Mouse (Mus musculus): ENCODE data around the gene Lyrm4. TPM values are rescaled to one million over a fixed set of nuclear protein-coding genes. Genes with fewer than 3 reads are reported as not detected.
"Not testable (repeated sequence)": the region's sequence is repeated elsewhere in the genome, so short reads cannot be mapped to it uniquely, and the experiment has no call there.

The Lyrm4 gene
- polyA plus RNA-seq, 1 experiment from 2014 or later, result 27.4 TPM

- Histone ChIP-seq H3K9me3 (ENCODE audit: control insufficient read depth, low read length) (no peaks in the 10 kb centered on the region), H3K4me3 (ENCODE audit: low read depth, low read length) (no peak overlapping the region), H3K4me1 (replicated peaks; ENCODE audit: control insufficient read depth, insufficient read depth, low read length) (no peaks in the 10 kb centered on the region; the same call in 1 of the 2 replicates), H3K9ac (ENCODE audit: low read length) (no peak overlapping the region), H3K27ac (ENCODE audit: low read depth) (no peak overlapping the region), H3K4me2 (ENCODE audit: low read length) (no peak overlapping the region), H3K27me3 (replicated peaks; ENCODE audit: control insufficient read depth, insufficient read depth, low read length) (no peaks in the 10 kb centered on the region), H3K36me3 (ENCODE audit: control insufficient read depth, insufficient read depth, low read length) (no peaks in the 10 kb centered on the region)
- DNase-seq (ENCODE audit: low spot score) (no peak), ATAC-seq (replicated peaks; ENCODE audit: low FRiP score, low TSS enrichment, low read depth) (no peak)
- WGBS, result 76% methylated on average over 3 of the region's 3 CpGs
Observed at GRCm38 (mm10) chr13:35995231-35995630, 122.1 kb downstream of the Lyrm4 start.

- Histone ChIP-seq H3K4me1 (replicated peaks; ENCODE audit: control insufficient read depth, insufficient read depth, low read length) (no peaks in the 10 kb centered on the region; the same call in 1 of the 2 replicates), H3K9ac (ENCODE audit: low read length) (no peak overlapping the region), H3K36me3 (ENCODE audit: control insufficient read depth, insufficient read depth, low read length) (no peaks in the 10 kb centered on the region), H3K9me3 (ENCODE audit: control insufficient read depth, low read length) (no peaks in the 10 kb centered on the region), H3K27ac (ENCODE audit: low read depth) (no peak overlapping the region), H3K4me2 (ENCODE audit: low read length) (no peak overlapping the region), H3K4me3 (ENCODE audit: low read depth, low read length) (no peak overlapping the region), H3K27me3 (replicated peaks; ENCODE audit: control insufficient read depth, insufficient read depth, low read length) (no peaks in the 10 kb centered on the region)
- ATAC-seq (replicated peaks; ENCODE audit: low FRiP score, low TSS enrichment, low read depth) (no peak), DNase-seq (ENCODE audit: low spot score) (no peak)
- WGBS, result 64% methylated on average over 8 of the region's 8 CpGs
Observed at GRCm38 (mm10) chr13:35994067-35994466, 123.3 kb downstream of the Lyrm4 start.

- 99% methylated on average over 17 of the region's 21 CpGs for WGBS
- not testable (repeated sequence) for H3K27me3 ChIP-seq (replicated peaks; ENCODE audit: control insufficient read depth, insufficient read depth, low read length); H3K4me3 ChIP-seq (ENCODE audit: low read depth, low read length); ATAC-seq (replicated peaks; ENCODE audit: low FRiP score, low TSS enrichment, low read depth); H3K9ac ChIP-seq (ENCODE audit: low read length); H3K4me2 ChIP-seq (ENCODE audit: low read length); H3K4me1 ChIP-seq (replicated peaks; ENCODE audit: control insufficient read depth, insufficient read depth, low read length); H3K36me3 ChIP-seq (ENCODE audit: control insufficient read depth, insufficient read depth, low read length); H3K9me3 ChIP-seq (ENCODE audit: control insufficient read depth, low read length); DNase-seq (ENCODE audit: low spot score); H3K27ac ChIP-seq (ENCODE audit: low read depth)
Observed at GRCm38 (mm10) chr13:35991185-35991584, 126.1 kb downstream of the Lyrm4 start.

GRCm38 (mm10) chr13:35989329-35989728, 128.0 kb downstream of the Lyrm4 start:
- DNase-seq (ENCODE audit: low spot score) (no peak), ATAC-seq (replicated peaks; ENCODE audit: low FRiP score, low TSS enrichment, low read depth) (no peak)
- Histone ChIP-seq H3K4me1 (replicated peaks; ENCODE audit: control insufficient read depth, insufficient read depth, low read length) (no peaks in the 10 kb centered on the region; the same call in 1 of the 2 replicates), H3K9me3 (ENCODE audit: control insufficient read depth, low read length) (no peaks in the 10 kb centered on the region), H3K27me3 (replicated peaks; ENCODE audit: control insufficient read depth, insufficient read depth, low read length) (no peaks in the 10 kb centered on the region), H3K4me2 (ENCODE audit: low read length) (no peak overlapping the region), H3K36me3 (ENCODE audit: control insufficient read depth, insufficient read depth, low read length) (no peaks in the 10 kb centered on the region), H3K9ac (ENCODE audit: low read length) (no peak overlapping the region), H3K27ac (ENCODE audit: low read depth) (no peak overlapping the region), H3K4me3 (ENCODE audit: low read depth, low read length) (no peak overlapping the region)
- WGBS, result 61% methylated on average over 3 of the region's 3 CpGs

GRCm38 (mm10) chr13:35982985-35983384, 134.3 kb downstream of the Lyrm4 start:
- Histone ChIP-seq H3K4me1 (replicated peaks; ENCODE audit: control insufficient read depth, insufficient read depth, low read length) (no peaks in the 10 kb centered on the region), H3K4me2 (ENCODE audit: low read length) (no peak overlapping the region), H3K4me3 (ENCODE audit: low read depth, low read length) (no peak overlapping the region), H3K9me3 (ENCODE audit: control insufficient read depth, low read length) (no peaks in the 10 kb centered on the region), H3K36me3 (ENCODE audit: control insufficient read depth, insufficient read depth, low read length) (peaks cover 14% of the 10 kb centered on the region; the same call in 1 of the 2 replicates), H3K27me3 (replicated peaks; ENCODE audit: control insufficient read depth, insufficient read depth, low read length) (no peaks in the 10 kb centered on the region), H3K27ac (ENCODE audit: low read depth) (no peak overlapping the region), H3K9ac (ENCODE audit: low read length) (no peak overlapping the region)
- WGBS, result 80% methylated on average over 6 of the region's 6 CpGs
- ATAC-seq (replicated peaks; ENCODE audit: low FRiP score, low TSS enrichment, low read depth) (no peak), DNase-seq (ENCODE audit: low spot score) (no peak)

- H3K9me3 ChIP-seq (ENCODE audit: control insufficient read depth, low read length), result no peaks in the 10 kb centered on the region
- H3K36me3 ChIP-seq (ENCODE audit: control insufficient read depth, insufficient read depth, low read length), result peaks cover 17% of the 10 kb centered on the region; the same call in 1 of the 2 replicates
- H3K27me3 ChIP-seq (replicated peaks; ENCODE audit: control insufficient read depth, insufficient read depth, low read length), result no peaks in the 10 kb centered on the region
- H3K4me3 ChIP-seq (ENCODE audit: low read depth, low read length), result no peak overlapping the region
- no peak for DNase-seq (ENCODE audit: low spot score)
- ATAC-seq (replicated peaks; ENCODE audit: low FRiP score, low TSS enrichment, low read depth), result no peak
- no peak overlapping the region for H3K4me2 ChIP-seq (ENCODE audit: low read length)
- 83% methylated on average over 4 of the region's 4 CpGs for WGBS
- H3K4me1 ChIP-seq (replicated peaks; ENCODE audit: control insufficient read depth, insufficient read depth, low read length), result no peaks in the 10 kb centered on the region
- H3K27ac ChIP-seq (ENCODE audit: low read depth), result no peak overlapping the region
- no peak overlapping the region for H3K9ac ChIP-seq (ENCODE audit: low read length)
Observed at GRCm38 (mm10) chr13:35980471-35980870, 136.9 kb downstream of the Lyrm4 start.

- no peak for ATAC-seq (replicated peaks; ENCODE audit: low FRiP score, low TSS enrichment, low read depth)
- WGBS, result 94% methylated on average over 7 of the region's 7 CpGs
Observed at GRCm38 (mm10) chr13:35976912-35977311, 140.4 kb downstream of the Lyrm4 start.

GRCm38 (mm10) chr13:35969829-35970228, 147.5 kb downstream of the Lyrm4 start:
- Histone ChIP-seq H3K27ac (ENCODE audit: low read depth) (no peak overlapping the region), H3K4me3 (ENCODE audit: low read depth, low read length) (peak overlapping the region; percentile 59), H3K9ac (ENCODE audit: low read length) (no peak overlapping the region), H3K9me3 (ENCODE audit: control insufficient read depth, low read length) (no peaks in the 10 kb centered on the region), H3K27me3 (replicated peaks; ENCODE audit: control insufficient read depth, insufficient read depth, low read length) (peaks cover 17% of the 10 kb centered on the region), H3K4me2 (ENCODE audit: low read length) (peak overlapping the region; percentile 100), H3K36me3 (ENCODE audit: control insufficient read depth, insufficient read depth, low read length) (no peaks in the 10 kb centered on the region), H3K4me1 (replicated peaks; ENCODE audit: control insufficient read depth, insufficient read depth, low read length) (peaks cover 10% of the 10 kb centered on the region; the same call in 1 of the 2 replicates)
- 35% methylated on average over 9 of the region's 9 CpGs for WGBS
- DNase-seq (ENCODE audit: low spot score) (no peak), ATAC-seq (replicated peaks; ENCODE audit: low FRiP score, low TSS enrichment, low read depth) (no peak)

More at GRCm38 (mm10) chr13:35976912-35977311, 140.4 kb downstream of the Lyrm4 start:
- H3K36me3 ChIP-seq (ENCODE audit: control insufficient read depth, insufficient read depth, low read length), result peaks cover 17% of the 10 kb centered on the region; the same call in 1 of the 2 replicates
- no peak overlapping the region for H3K9ac ChIP-seq (ENCODE audit: low read length)
- H3K27me3 ChIP-seq (replicated peaks; ENCODE audit: control insufficient read depth, insufficient read depth, low read length), result no peaks in the 10 kb centered on the region
- H3K9me3 ChIP-seq (ENCODE audit: control insufficient read depth, low read length), result no peaks in the 10 kb centered on the region
- H3K4me3 ChIP-seq (ENCODE audit: low read depth, low read length), result no peak overlapping the region
- H3K4me1 ChIP-seq (replicated peaks; ENCODE audit: control insufficient read depth, insufficient read depth, low read length), result no peaks in the 10 kb centered on the region
- no peak for DNase-seq (ENCODE audit: low spot score)
- no peak overlapping the region for H3K4me2 ChIP-seq (ENCODE audit: low read length)
- no peak overlapping the region for H3K27ac ChIP-seq (ENCODE audit: low read depth)

- H3K36me3 ChIP-seq (ENCODE audit: control insufficient read depth, insufficient read depth, low read length), result no peaks in the 10 kb centered on the region
- peaks cover 10% of the 10 kb centered on the region; the same call in 1 of the 2 replicates for H3K4me1 ChIP-seq (replicated peaks; ENCODE audit: control insufficient read depth, insufficient read depth, low read length)
- no peaks in the 10 kb centered on the region for H3K9me3 ChIP-seq (ENCODE audit: control insufficient read depth, low read length)
- peak overlapping the region; percentile 59 for H3K4me3 ChIP-seq (ENCODE audit: low read depth, low read length)
- H3K27me3 ChIP-seq (replicated peaks; ENCODE audit: control insufficient read depth, insufficient read depth, low read length), result peaks cover 17% of the 10 kb centered on the region
- no peak overlapping the region for H3K27ac ChIP-seq (ENCODE audit: low read depth)
- ATAC-seq (replicated peaks; ENCODE audit: low FRiP score, low TSS enrichment, low read depth) (0 out of 2 replicates have a peak, but pooled peaks have one; percentile 20), DNase-seq (ENCODE audit: low spot score) (peak; percentile 74)
- under 1% methylated on average over 18 of the region's 18 CpGs for WGBS
- H3K9ac ChIP-seq (ENCODE audit: low read length), result peak overlapping the region; percentile 48
- peak overlapping the region; percentile 100 for H3K4me2 ChIP-seq (ENCODE audit: low read length)
Observed at GRCm38 (mm10) chr13:35969431-35969721, 147.9 kb downstream of the Lyrm4 start.

Measured in intestine, embryonic 14.5 days (tissue).